Mouse (Mus musculus): ENCODE results near the gene Slc16a6. TPM values are rescaled to one million over a fixed set of nuclear protein-coding genes. Genes with fewer than 3 reads are reported as not detected.

The Slc16a6 gene
- total RNA-seq, 4 experiments from 2014 or later, result 0.41 to 3.0 (median 1.3) TPM

DNA sequence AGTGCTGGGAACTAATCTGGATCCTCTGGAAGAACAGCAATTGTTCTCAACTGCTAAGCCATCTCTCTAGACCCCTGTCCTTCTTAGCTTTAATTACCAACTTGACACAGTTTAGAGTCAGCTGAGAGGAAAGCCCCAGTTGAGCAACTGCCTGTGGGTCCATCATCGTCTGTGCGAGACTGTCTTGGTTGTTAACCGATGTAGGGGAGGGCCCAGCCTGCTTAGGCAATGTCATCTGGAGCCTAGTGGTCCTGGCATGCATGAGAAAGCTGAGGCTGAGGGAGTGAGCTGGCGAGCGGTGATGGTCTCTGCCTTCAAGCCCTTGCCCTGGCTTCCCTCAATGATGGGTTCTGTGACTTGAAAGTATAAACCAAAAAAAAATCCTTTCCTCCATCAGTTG lies 58.6 kb downstream of the Slc16a6 start:
- no peak for DNase-seq

DNA sequence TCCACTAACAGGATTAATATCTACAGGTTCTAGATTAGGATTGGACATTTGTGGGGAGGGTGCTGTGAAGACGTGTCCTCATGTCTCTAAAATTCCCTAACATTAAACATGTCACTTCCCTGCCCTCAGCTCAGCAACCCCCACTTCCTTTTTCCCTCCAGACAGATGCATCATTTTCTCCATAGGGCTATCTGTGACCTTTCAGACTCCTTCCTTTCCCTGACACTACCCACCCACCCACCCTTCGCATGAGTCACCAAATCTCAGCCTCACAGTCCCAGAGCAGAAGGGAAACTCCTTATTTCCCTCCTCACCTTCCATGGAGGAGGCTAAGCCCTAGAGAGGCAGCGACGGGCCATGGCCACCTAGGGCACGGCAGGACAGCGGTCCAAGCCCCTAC lies 59.8 kb downstream of the Slc16a6 start, which contains the start of gene 9930022D16Rik:
TSS of gene 9930022D16Rik (plus strand) at position 301 of the 400 bp plus-strand sequence.
- DNase-seq, result no peak

DNA sequence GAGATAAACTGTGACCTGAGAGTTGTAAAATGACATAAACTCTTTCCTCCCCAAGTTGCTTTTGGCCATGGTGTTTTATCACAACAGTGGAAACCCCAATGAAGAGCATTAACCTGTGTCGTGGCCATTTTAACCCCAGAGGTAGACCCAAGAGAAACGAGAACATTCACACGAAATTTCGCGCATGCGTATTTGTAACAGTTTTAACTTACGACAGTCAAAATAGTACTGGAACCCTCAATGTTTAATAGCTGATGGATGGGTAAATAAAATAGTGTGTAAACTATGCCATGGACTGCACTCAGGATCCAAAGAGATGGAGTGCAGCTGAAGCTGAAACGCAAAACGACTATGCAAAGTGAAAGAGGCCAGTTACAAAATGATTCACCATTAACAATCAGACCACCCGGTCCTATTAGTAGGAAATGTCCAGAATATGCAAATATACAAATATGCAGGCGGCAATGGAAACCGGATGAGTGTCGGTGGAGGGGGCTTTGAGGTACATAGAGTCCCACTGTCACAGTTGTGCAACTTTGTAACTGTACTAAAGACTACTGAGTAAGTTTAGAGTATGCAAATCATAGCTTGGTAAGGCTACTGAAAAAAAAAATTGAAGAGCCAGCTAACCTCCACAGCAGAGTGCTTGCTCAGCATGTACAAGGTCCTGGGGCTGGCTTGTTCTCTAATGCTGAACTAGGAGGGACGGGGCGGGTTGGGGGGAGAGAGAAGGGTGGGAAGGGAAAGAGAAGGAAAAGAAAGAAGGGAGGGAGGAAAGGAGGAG lies 63.0 kb downstream of the Slc16a6 start:
- no peak for DNase-seq

DNA sequence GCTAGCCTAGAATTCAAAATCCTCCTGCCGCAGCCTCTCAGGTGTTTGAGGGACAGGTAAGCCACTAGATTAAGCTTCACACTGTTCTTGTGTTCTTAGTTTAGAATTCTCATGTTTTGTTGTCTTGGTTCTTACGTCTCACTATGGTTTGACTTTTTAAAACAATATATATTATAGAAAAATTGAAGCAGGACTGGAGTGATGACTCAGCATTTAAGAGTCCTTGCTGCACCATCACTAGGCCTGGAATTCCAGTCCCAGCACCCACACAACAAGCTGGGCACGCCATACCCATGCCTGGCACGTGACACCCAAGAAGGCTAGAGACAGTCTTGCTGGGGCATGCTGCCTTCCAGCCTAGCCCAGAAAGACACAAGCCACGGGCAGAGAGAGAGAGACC lies 67.0 kb downstream of the Slc16a6 start:
- DNase-seq, result no peak

Small RNAs within 50 kb of the gene (microRNA-seq; reads per million reads assigned to microRNA genes)
- 0 reads per million in 2 experiments for gene Gm25540

Other genes with a start within 250 kb of the Slc16a6 start
- gene Rgs9, start 175.5 kb downstream of the Slc16a6 start, total RNA-seq (2022), result 1 to 10 TPM; 4.9 to 9.8 (median 7.4) TPM
- gene Gna13, start 110.8 kb downstream of the Slc16a6 start, total RNA-seq (2022), result 10 to 100 TPM; 65.1 to 70.3 (median 68.0) TPM
- not detected for gene 9930022D16Rik, start 59.7 kb downstream of the Slc16a6 start, total RNA-seq (2022)
- 10 to 100 TPM; 42.2 to 58.0 (median 49.0) TPM for gene Amz2, start 47.7 kb downstream of the Slc16a6 start, total RNA-seq (2022)
- 10 to 100 TPM in 2 of 4 experiments, 1 to 10 TPM in 2; 5.8 to 18.1 (median 11.7) TPM for gene Arsg, start 224 bp downstream of the Slc16a6 start, total RNA-seq (2022)
- 10 to 100 TPM; 32.2 to 43.7 (median 40.0) TPM for gene Wipi1, start 138.4 kb upstream of the Slc16a6 start, total RNA-seq (2022)
- gene Prkar1a, start 175.8 kb upstream of the Slc16a6 start, total RNA-seq (2022), result 100 to 1,000 TPM; 388 to 483 (median 411) TPM
- 1 to 10 TPM; 2.6 to 5.2 (median 3.7) TPM for gene Fam20a, start 248.7 kb upstream of the Slc16a6 start, total RNA-seq (2022)